Mouse (Mus musculus) forebrain, postnatal 0 days (tissue): ENCODE data around the gene Hist1h2br. TPM values are rescaled to one million over a fixed set of nuclear protein-coding genes. Genes with fewer than 3 reads are reported as not detected.
"Not testable (repeated sequence)": the region's sequence is repeated elsewhere in the genome, so short reads cannot be mapped to it uniquely, and the experiment has no call there.

Source experiments
- ATAC-seq: fragments of 200-750 bp; cut with Nextera tagmentation; 2 replicates; pipeline ENCODE4 v1.8.0; 2017; ENCODE audit warnings: mild to moderate bottlenecking, moderate library complexity
- DNase-seq: peaks from one replicate; pipeline ENCODE4 v3.0.0-alpha.2; 2015
- H3K27ac ChIP-seq: fragments of 300-500 bp; sonication (generic); 2 replicates; pipeline ENCODE4 v1.5.1; 2014; ENCODE audit warnings: low read depth, mild to moderate bottlenecking, antibody characterized with exemption, low read length, moderate library complexity, mixed read lengths
- H3K27me3 ChIP-seq: fragments of 300-500 bp; sonication (generic); 2 replicates; pipeline ENCODE4 v1.6.1; 2014; ENCODE audit warnings: mild to moderate bottlenecking, low read length, mixed read lengths; ENCODE audit not compliant: insufficient read depth
- H3K36me3 ChIP-seq: fragments of 300-500 bp; sonication (generic); 2 replicates; pipeline ENCODE4 v1.6.1; 2014; ENCODE audit warnings: mild to moderate bottlenecking, moderate library complexity; ENCODE audit not compliant: insufficient read depth
- H3K4me1 ChIP-seq: fragments of 300-500 bp; sonication (generic); 2 replicates; pipeline ENCODE4 v1.6.1; 2014; ENCODE audit warnings: antibody characterized with exemption; ENCODE audit not compliant: insufficient read depth
- H3K4me2 ChIP-seq: fragments of 300-500 bp; sonication (generic); 2 replicates; pipeline ENCODE4 v1.6.1; 2014; ENCODE audit warnings: low read depth, mild to moderate bottlenecking, moderate library complexity
- H3K4me3 ChIP-seq: fragments of 300-500 bp; sonication (generic); 2 replicates; pipeline ENCODE4 v1.5.1; 2014; ENCODE audit warnings: low read depth, low read length, mixed read lengths
- H3K9ac ChIP-seq: fragments of 300-500 bp; sonication (generic); 2 replicates; pipeline ENCODE4 v1.6.1; 2014; ENCODE audit warnings: mild to moderate bottlenecking
- H3K9me3 ChIP-seq: fragments of 300-500 bp; sonication (generic); 2 replicates; pipeline ENCODE4 v1.6.1; 2016; ENCODE audit warnings: low read length
- CTCF ChIP-seq: sonication (generic); IDR thresholded peaks from 2 replicates; pipeline ENCODE4 v1.5.1; 2016; ENCODE audit warnings: antibody characterized with exemption, control low read depth, low read depth
- WGBS: fragments of 180-500 bp; shearing (Covaris S2); extraction: QIAGEN DNeasy Blood & Tissue Kit; methylation state at CpG from one replicate; pipeline ENCODE4 v1.1.7; 2014; 5-methylcytosine and 5-hydroxymethylcytosine counted together
- polyA plus RNA-seq: library from polyadenylated mRNA; unstranded; fragments of >200 nt; fragmentation: Nextera tagmentation; extraction: Ambion mirVana; gene quantifications from 2 replicates; pipeline ENCODE4 v1.2.1, GENCODE M21; 2015
- total RNA-seq: library from RNA; depleted of rRNA; stranded (reverse); fragments of >200 nt; gene quantifications from 2 replicates; pipeline ENCODE4 v1.2.3, GENCODE M21; 2014

Gene Hist1h2br
- total and polyA plus RNA-seq, 2 experiments from 2014 or later, result 4.6 to 260 TPM

- no peaks in the 10 kb centered on the region for H3K9me3 ChIP-seq
- no peak overlapping the region for H3K4me3 ChIP-seq
- no peak overlapping the region for H3K27ac ChIP-seq
- ATAC-seq (no peak), DNase-seq (no peak)
- H3K4me2 ChIP-seq, result no peak overlapping the region
- 84% methylated on average over 3 of the region's 3 CpGs for WGBS
- no peak overlapping the region for H3K9ac ChIP-seq
- no peak for TF ChIP-seq CTCF
- no peaks in the 10 kb centered on the region for H3K36me3 ChIP-seq
- H3K4me1 ChIP-seq, result no peaks in the 10 kb centered on the region
- H3K27me3 ChIP-seq, result no peaks in the 10 kb centered on the region
Measured at GRCm38 (mm10) chr13:21828511-21828910, 5.0 kb upstream of the Hist1h2br start.

GRCm38 (mm10) chr13:21830344-21830743 is 3.2 kb upstream of the Hist1h2br start:
- Histone ChIP-seq H3K36me3 (no peaks in the 10 kb centered on the region), H3K9me3 (no peaks in the 10 kb centered on the region), H3K4me2 (no peak overlapping the region), H3K27me3 (no peaks in the 10 kb centered on the region), H3K4me3 (no peak overlapping the region), H3K9ac (no peak overlapping the region), H3K27ac (no peak overlapping the region), H3K4me1 (no peaks in the 10 kb centered on the region)
- WGBS, result 84% methylated on average over 10 of the region's 10 CpGs
- ATAC-seq (no peak), DNase-seq (no peak)
- no peak for TF ChIP-seq CTCF

DNA sequence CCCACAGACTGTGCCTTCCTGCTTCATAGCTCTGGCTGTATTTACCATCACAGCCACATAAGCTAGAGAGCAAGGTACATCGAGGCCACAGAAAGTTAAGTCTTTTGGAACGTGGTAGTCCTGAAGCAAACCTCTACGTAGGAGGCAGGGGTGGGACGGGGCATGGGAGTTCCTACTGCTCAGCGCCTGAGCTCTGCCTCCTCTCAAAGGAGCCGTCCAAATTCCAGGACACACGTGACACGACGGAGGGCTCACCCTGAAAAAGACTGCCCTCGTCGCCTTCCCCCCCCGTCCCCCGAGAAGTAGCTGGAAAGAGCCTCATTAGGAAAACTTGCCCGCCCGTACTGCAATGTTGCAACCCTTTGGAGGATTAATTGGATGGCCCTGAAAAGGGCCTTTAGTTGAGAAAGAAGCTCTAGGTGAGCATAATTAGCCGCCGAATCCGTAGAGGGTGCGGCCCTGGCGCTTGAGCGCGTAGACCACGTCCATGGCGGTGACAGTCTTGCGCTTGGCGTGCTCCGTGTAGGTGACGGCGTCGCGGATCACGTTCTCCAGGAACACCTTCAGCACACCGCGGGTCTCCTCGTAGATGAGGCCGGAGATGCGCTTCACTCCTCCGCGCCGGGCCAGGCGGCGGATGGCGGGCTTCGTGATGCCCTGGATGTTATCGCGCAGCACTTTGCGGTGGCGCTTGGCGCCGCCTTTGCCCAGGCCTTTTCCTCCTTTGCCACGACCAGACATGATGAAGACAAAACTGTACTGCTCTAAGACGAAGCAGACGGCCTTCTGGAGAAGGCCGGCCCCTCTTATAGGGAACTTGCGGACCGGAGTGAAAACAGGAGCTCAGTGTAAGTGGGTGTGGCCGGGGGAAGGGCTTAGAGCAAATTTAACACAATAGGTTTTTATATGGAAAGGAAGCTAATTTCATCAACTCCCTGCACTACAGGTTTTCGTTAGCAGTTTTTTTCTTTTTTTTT is 1.8 kb upstream of the Hist1h2br start, which contains the start of gene Hist1h4n:
Hist1h4n (minus strand) TSS at position 779 of the 977 bp plus-strand sequence.
- peak within 1 kb of the TSS; percentile 37; the same call in 1 of the 2 replicates for H3K4me2 ChIP-seq
- H3K9ac ChIP-seq, H3K4me3 ChIP-seq, H3K4me1 ChIP-seq, H3K27ac ChIP-seq, H3K36me3 ChIP-seq, H3K9me3 ChIP-seq, DNase-seq, H3K27me3 ChIP-seq: not testable (repeated sequence)
- peak; percentile 79 for ATAC-seq
- WGBS, result 6% methylated on average over 22 of the region's 58 CpGs

GRCm38 (mm10) chr13:21840508-21840907 is 7.0 kb downstream of the Hist1h2br start:
- not testable (repeated sequence) for H3K9ac ChIP-seq, H3K4me1 ChIP-seq, H3K4me2 ChIP-seq, H3K27me3 ChIP-seq, H3K9me3 ChIP-seq, DNase-seq, H3K27ac ChIP-seq, H3K36me3 ChIP-seq, H3K4me3 ChIP-seq
- no CpG with 5 or more reads among the region's 4 CpGs for WGBS
- peak; percentile 82 for ATAC-seq

GRCm38 (mm10) chr13:21846356-21846755 is 12.8 kb downstream of the Hist1h2br start:
- not testable (repeated sequence) for H3K4me1 ChIP-seq, ATAC-seq, H3K27me3 ChIP-seq, H3K27ac ChIP-seq, H3K36me3 ChIP-seq, H3K9ac ChIP-seq, H3K4me3 ChIP-seq, H3K9me3 ChIP-seq, H3K4me2 ChIP-seq, DNase-seq

DNA sequence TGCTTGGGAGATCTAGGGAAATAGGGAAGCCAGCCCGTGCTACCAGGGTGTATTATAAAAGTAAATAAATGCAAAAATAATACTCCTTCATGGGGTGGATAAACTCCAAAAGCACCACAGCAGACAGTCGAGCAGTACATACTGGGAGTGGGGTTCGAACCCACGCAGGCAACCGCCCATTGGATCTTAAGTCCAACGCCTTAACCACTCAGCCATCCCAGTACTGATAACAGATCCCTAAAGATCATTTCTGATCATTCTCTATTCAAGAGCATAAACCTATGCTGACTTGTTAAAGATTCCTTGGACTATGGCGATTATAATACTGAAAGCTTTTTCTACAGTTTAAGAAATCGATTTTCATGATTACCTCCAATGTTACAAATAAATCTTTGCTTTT is 14.3 kb downstream of the Hist1h2br start:
- Histone ChIP-seq H3K27me3 (no peaks in the 10 kb centered on the region), H3K4me2 (no peak overlapping the region), H3K9ac (no peak overlapping the region), H3K4me3 (no peak overlapping the region), H3K4me1 (no peaks in the 10 kb centered on the region), H3K36me3 (no peaks in the 10 kb centered on the region), H3K27ac (no peak overlapping the region), H3K9me3 (no peaks in the 10 kb centered on the region)
- no peak for ATAC-seq
- no peak for TF ChIP-seq CTCF
- WGBS, result 17% methylated on average over 8 of the region's 8 CpGs
- no peak for DNase-seq

GRCm38 (mm10) chr13:21850696-21851095 is 17.2 kb downstream of the Hist1h2br start:
- not testable (repeated sequence) for H3K4me1 ChIP-seq, DNase-seq, H3K27me3 ChIP-seq, H3K4me3 ChIP-seq, H3K4me2 ChIP-seq, H3K36me3 ChIP-seq, H3K9ac ChIP-seq, H3K9me3 ChIP-seq, ATAC-seq, H3K27ac ChIP-seq
- WGBS, result 41% methylated on average over 1 of the region's 1 CpGs
